Mouse (Mus musculus): ENCODE measurements around the gene Fap. TPM values are rescaled to one million over a fixed set of nuclear protein-coding genes. Genes with fewer than 3 reads are reported as not detected.
A peak's percentile ranks its signal among the peaks of the same experiment; 100 is the strongest.

Gene Fap
- polyA plus RNA-seq (2015; fragmentation: Nextera tagmentation; extraction: Ambion mirVana) = 3.1 and 3.6 TPM in 2 replicates

DNA sequence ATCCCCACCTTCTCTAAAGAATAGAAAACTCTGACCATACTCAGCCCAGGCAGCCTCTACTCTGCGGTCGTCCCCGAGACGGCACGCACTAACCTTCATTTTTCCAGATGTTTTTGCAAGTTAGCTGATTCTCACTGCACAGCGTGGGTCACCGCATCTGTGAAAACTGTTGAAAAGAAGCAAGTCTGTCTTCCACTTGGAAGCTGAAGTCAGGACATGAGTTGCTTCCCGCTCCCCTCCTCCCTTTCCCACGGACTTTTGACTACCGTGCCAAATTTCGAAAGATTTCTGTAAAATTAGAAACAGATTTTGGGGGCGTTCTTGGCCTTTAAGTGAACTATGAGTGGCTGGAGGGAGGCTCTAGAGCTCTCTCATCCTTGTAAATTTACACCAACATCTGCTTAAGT is at the start of gene Fap:
TSS of gene Fap (minus strand) at position 323 of the 407 bp plus-strand sequence.
- H3K27me3 ChIP-seq (ENCODE audit: control insufficient read depth, insufficient read depth, low read depth, low read length) = no peaks in the 10 kb centered on the region
- WGBS = 51% methylated on average over 12 of the region's 12 CpGs
- peak; percentile 41; the same call in 1 of the 2 replicates for ATAC-seq (ENCODE audit: low read depth)
- no peak within 1 kb of the TSS for H3K27ac ChIP-seq (ENCODE audit: low read length)
- no peaks in the 10 kb centered on the region for H3K4me1 ChIP-seq (replicated peaks; ENCODE audit: control insufficient read depth, insufficient read depth, low read length)
- H3K4me3 ChIP-seq (ENCODE audit: low read length) = peak within 1 kb of the TSS; percentile 5
- no peaks in the 10 kb centered on the region for H3K36me3 ChIP-seq (ENCODE audit: control insufficient read depth, insufficient read depth, low read length)
- no peak within 1 kb of the TSS for H3K9ac ChIP-seq (ENCODE audit: low read length)
- peak within 1 kb of the TSS; percentile 31 for H3K4me2 ChIP-seq (ENCODE audit: low read depth, low read length)
- no peaks in the 10 kb centered on the region for H3K9me3 ChIP-seq (ENCODE audit: control insufficient read depth, low read length)

DNA sequence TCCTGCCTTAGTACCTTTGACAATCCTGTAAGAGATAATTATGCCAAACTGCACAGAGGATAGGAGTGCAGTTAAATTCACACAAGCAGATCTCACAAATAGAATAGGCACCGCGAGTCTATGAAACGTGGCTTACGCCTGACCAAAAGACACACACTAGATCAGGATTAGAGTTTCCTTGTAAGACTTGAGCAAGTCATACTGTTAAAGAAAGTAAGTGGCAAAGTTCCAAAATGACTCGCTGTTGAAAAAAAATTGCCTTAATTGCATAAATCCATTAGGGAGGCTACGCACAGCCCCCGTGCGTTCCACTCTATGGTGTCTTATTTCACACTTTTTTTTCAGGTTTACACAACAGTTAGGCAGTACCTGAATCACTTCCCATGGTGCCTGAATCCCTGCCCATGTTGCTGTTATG is 49.2 kb upstream of the Fap start:
- no peak overlapping the region for H3K4me3 ChIP-seq (ENCODE audit: low read length)
- H3K27me3 ChIP-seq (ENCODE audit: control insufficient read depth, insufficient read depth, low read depth, low read length) = no peaks in the 10 kb centered on the region
- ATAC-seq (ENCODE audit: low read depth) = no peak
- no peak overlapping the region for H3K27ac ChIP-seq (ENCODE audit: low read length)
- whole genome bisulfite sequencing = 63% methylated on average over 8 of the region's 8 CpGs
- no peak overlapping the region for H3K4me2 ChIP-seq (ENCODE audit: low read depth, low read length)
- no peak overlapping the region for H3K9ac ChIP-seq (ENCODE audit: low read length)
- no peaks in the 10 kb centered on the region for H3K36me3 ChIP-seq (ENCODE audit: control insufficient read depth, insufficient read depth, low read length)
- H3K9me3 ChIP-seq (ENCODE audit: control insufficient read depth, low read length) = no peaks in the 10 kb centered on the region
- no peaks in the 10 kb centered on the region for H3K4me1 ChIP-seq (replicated peaks; ENCODE audit: control insufficient read depth, insufficient read depth, low read length)

DNA sequence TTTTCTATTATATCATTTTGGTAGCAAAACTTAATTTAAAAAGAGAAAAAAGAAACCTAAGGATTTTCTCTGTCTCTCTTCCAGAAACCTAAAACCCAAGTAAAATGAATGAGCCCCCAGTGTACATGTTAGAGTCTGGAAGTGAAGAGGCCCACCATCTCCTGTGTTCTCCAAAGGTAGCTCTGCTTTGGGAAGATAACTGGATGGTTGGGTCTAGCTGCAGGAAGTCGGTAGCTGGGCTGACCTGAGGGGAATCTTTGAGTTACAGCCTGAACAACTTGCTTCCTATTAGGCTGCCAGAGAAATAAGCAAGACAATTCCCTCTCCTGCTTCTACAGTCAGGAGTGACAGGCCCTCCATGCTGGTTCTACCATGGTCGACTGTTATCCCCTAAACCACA is 45.8 kb upstream of the Fap start:
- no peaks in the 10 kb centered on the region for H3K27me3 ChIP-seq (ENCODE audit: control insufficient read depth, insufficient read depth, low read depth, low read length)
- no peaks in the 10 kb centered on the region for H3K36me3 ChIP-seq (ENCODE audit: control insufficient read depth, insufficient read depth, low read length)
- 57% methylated on average over 2 of the region's 2 CpGs for whole genome bisulfite sequencing
- H3K27ac ChIP-seq (ENCODE audit: low read length) = no peak overlapping the region
- no peak overlapping the region for H3K9ac ChIP-seq (ENCODE audit: low read length)
- H3K4me1 ChIP-seq (replicated peaks; ENCODE audit: control insufficient read depth, insufficient read depth, low read length) = no peaks in the 10 kb centered on the region
- no peak for ATAC-seq (ENCODE audit: low read depth)
- no peak overlapping the region for H3K4me2 ChIP-seq (ENCODE audit: low read depth, low read length)
- H3K9me3 ChIP-seq (ENCODE audit: control insufficient read depth, low read length) = no peaks in the 10 kb centered on the region
- no peak overlapping the region for H3K4me3 ChIP-seq (ENCODE audit: low read length)

DNA sequence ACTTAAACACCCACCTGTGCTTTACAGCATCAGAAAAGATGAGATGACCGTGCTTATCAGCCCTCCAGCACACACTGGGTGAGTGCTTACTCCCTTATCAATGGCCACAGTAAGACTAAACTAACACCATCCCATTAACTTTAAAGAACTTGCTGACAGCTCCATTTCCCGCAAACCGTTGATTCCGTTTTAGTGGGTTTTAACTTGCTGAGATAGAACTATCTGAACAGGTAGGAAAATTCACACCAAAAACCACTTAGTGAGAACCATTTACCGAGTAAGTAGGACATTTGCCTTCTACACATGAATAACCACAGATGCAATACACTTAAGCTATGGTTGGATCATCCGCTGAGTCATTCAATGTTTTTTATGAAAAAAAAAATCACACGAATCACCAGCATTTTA is 45.1 kb upstream of the Fap start:
- 46% methylated on average over 7 of the region's 7 CpGs for WGBS
- H3K27ac ChIP-seq (ENCODE audit: low read length) = no peak overlapping the region
- no peak overlapping the region for H3K9ac ChIP-seq (ENCODE audit: low read length)
- no peak for ATAC-seq (ENCODE audit: low read depth)
- no peak overlapping the region for H3K4me3 ChIP-seq (ENCODE audit: low read length)
- H3K27me3 ChIP-seq (ENCODE audit: control insufficient read depth, insufficient read depth, low read depth, low read length) = no peaks in the 10 kb centered on the region
- H3K9me3 ChIP-seq (ENCODE audit: control insufficient read depth, low read length) = no peaks in the 10 kb centered on the region
- H3K4me1 ChIP-seq (replicated peaks; ENCODE audit: control insufficient read depth, insufficient read depth, low read length) = no peaks in the 10 kb centered on the region
- no peak overlapping the region for H3K4me2 ChIP-seq (ENCODE audit: low read depth, low read length)
- no peaks in the 10 kb centered on the region for H3K36me3 ChIP-seq (ENCODE audit: control insufficient read depth, insufficient read depth, low read length)

DNA sequence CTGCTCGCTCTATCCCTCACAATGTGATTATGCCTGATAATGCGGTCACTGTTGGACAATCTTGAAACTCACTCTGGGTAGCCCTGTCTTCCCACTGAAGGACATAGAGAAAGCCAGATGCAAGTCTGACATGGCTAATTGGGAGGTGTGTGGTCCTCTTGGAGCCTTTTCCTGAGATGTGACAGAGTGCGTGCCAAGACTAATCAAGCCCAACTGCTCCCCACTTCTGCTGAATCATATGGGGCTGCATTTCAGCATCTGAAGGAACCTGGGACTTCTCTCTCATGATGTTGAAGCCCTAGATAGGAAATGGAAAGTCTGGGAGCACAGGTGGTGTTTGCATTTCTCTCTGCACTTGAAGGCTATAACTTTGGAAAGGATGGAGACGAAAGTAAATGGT is 39.3 kb upstream of the Fap start:
- Histone ChIP-seq H3K9ac (ENCODE audit: low read length) (no peak overlapping the region), H3K36me3 (ENCODE audit: control insufficient read depth, insufficient read depth, low read length) (no peaks in the 10 kb centered on the region), H3K4me3 (ENCODE audit: low read length) (no peak overlapping the region), H3K4me2 (ENCODE audit: low read depth, low read length) (no peak overlapping the region), H3K27me3 (ENCODE audit: control insufficient read depth, insufficient read depth, low read depth, low read length) (no peaks in the 10 kb centered on the region), H3K4me1 (replicated peaks; ENCODE audit: control insufficient read depth, insufficient read depth, low read length) (no peaks in the 10 kb centered on the region), H3K9me3 (ENCODE audit: control insufficient read depth, low read length) (no peaks in the 10 kb centered on the region), H3K27ac (ENCODE audit: low read length) (no peak overlapping the region)
- 89% methylated on average over 4 of the region's 4 CpGs for WGBS
- ATAC-seq (ENCODE audit: low read depth) = no peak

DNA sequence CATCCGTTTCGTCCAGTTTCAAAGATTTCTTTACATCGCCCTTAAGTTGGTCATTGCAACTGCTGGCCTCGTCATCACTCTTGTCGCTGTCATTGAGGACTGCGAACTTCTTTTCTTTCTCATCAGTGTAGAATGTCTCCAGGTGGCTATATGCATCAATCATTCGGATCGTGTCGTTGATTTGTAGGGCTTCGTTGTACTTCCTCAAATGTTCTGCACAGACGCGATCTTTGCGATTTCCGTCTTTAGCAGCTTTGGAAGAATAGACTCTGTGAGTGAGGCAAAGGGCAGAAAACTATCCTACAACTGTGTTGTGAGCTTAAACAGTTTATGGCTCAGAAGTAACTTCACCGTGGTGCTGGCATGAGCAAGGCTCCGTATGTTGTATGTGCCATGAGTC is 32.3 kb upstream of the Fap start:
- H3K4me3 ChIP-seq (ENCODE audit: low read length) = no peak overlapping the region
- H3K4me2 ChIP-seq (ENCODE audit: low read depth, low read length) = no peak overlapping the region
- no peak for ATAC-seq (ENCODE audit: low read depth)
- WGBS = 80% methylated on average over 16 of the region's 16 CpGs
- no peak overlapping the region for H3K9ac ChIP-seq (ENCODE audit: low read length)
- no peaks in the 10 kb centered on the region for H3K9me3 ChIP-seq (ENCODE audit: control insufficient read depth, low read length)
- H3K27me3 ChIP-seq (ENCODE audit: control insufficient read depth, insufficient read depth, low read depth, low read length) = no peaks in the 10 kb centered on the region
- no peaks in the 10 kb centered on the region for H3K36me3 ChIP-seq (ENCODE audit: control insufficient read depth, insufficient read depth, low read length)
- H3K27ac ChIP-seq (ENCODE audit: low read length) = no peak overlapping the region
- no peaks in the 10 kb centered on the region for H3K4me1 ChIP-seq (replicated peaks; ENCODE audit: control insufficient read depth, insufficient read depth, low read length)

DNA sequence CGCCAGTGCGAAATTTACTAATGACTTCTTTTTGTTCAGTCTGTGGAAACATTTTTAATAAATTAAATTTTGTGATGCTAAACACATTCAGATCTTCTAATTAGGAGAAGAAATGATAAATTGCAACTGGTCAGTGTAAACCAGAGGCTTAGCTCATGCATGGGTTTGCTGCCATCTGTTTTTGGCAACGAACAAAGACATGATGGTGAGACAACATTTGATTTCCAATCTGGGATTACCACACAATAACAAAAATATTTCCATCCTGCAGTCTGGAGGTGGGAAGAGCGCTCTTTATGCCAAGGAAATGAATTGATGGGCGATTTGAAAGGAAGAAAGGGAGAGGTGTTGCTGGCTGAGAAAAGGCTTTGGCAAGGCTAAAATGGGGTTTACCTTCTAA is 29.7 kb upstream of the Fap start:
- ATAC-seq (ENCODE audit: low read depth) = no peak
- no peak overlapping the region for H3K4me3 ChIP-seq (ENCODE audit: low read length)
- no peaks in the 10 kb centered on the region for H3K4me1 ChIP-seq (replicated peaks; ENCODE audit: control insufficient read depth, insufficient read depth, low read length)
- no peak overlapping the region for H3K4me2 ChIP-seq (ENCODE audit: low read depth, low read length)
- no peak overlapping the region for H3K27ac ChIP-seq (ENCODE audit: low read length)
- H3K27me3 ChIP-seq (ENCODE audit: control insufficient read depth, insufficient read depth, low read depth, low read length) = no peaks in the 10 kb centered on the region
- 77% methylated on average over 5 of the region's 5 CpGs for WGBS
- H3K36me3 ChIP-seq (ENCODE audit: control insufficient read depth, insufficient read depth, low read length) = no peaks in the 10 kb centered on the region
- H3K9me3 ChIP-seq (ENCODE audit: control insufficient read depth, low read length) = no peaks in the 10 kb centered on the region
- H3K9ac ChIP-seq (ENCODE audit: low read length) = no peak overlapping the region

DNA sequence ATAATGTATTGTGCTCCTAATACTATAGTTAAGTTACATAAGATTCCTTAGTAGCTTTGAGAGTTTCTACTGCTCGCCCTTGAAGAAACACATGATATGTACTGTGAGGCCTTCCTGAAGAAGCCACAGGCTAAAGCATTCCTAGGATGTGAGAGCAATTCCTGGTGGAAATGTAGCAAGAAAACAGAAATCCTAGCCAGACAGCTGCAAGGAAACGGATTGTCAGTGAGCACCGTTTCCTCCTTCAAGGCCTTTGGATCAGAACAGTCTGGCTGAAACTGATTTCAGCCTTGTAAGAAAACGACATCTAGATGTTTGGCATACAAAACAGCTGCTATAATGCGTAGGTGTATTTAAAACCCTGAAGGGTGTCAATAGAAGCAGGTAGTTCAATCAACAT is 22.7 kb upstream of the Fap start:
- no peak for ATAC-seq (ENCODE audit: low read depth)
- Histone ChIP-seq H3K4me3 (ENCODE audit: low read length) (no peak overlapping the region), H3K9me3 (ENCODE audit: control insufficient read depth, low read length) (no peaks in the 10 kb centered on the region), H3K27me3 (ENCODE audit: control insufficient read depth, insufficient read depth, low read depth, low read length) (no peaks in the 10 kb centered on the region), H3K4me1 (replicated peaks; ENCODE audit: control insufficient read depth, insufficient read depth, low read length) (no peaks in the 10 kb centered on the region), H3K36me3 (ENCODE audit: control insufficient read depth, insufficient read depth, low read length) (no peaks in the 10 kb centered on the region), H3K27ac (ENCODE audit: low read length) (no peak overlapping the region), H3K9ac (ENCODE audit: low read length) (no peak overlapping the region), H3K4me2 (ENCODE audit: low read depth, low read length) (no peak overlapping the region)
- WGBS = 80% methylated on average over 5 of the region's 5 CpGs

DNA sequence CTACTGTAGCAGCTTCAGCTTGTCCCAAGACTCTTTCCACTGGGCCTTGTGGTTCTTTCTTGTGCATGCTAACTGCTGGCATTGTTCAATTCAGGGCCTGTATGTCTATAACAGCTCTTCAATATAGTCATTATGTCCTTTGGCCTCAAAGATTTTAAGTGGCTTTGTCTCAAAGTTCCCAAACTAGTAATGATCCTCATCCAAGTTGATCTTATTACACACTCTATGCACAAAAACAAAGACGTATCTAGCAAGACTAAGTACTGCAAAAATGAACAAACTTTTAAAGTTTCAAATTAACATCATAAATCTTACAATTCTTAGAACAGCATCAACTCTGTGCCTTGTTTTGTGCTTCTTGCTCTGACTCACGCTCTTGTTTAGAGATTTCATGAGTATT is 20.6 kb upstream of the Fap start:
- Histone ChIP-seq H3K9me3 (ENCODE audit: control insufficient read depth, low read length) (no peaks in the 10 kb centered on the region), H3K4me3 (ENCODE audit: low read length) (no peak overlapping the region), H3K4me1 (replicated peaks; ENCODE audit: control insufficient read depth, insufficient read depth, low read length) (no peaks in the 10 kb centered on the region), H3K27me3 (ENCODE audit: control insufficient read depth, insufficient read depth, low read depth, low read length) (no peaks in the 10 kb centered on the region), H3K36me3 (ENCODE audit: control insufficient read depth, insufficient read depth, low read length) (no peaks in the 10 kb centered on the region), H3K27ac (ENCODE audit: low read length) (no peak overlapping the region), H3K9ac (ENCODE audit: low read length) (no peak overlapping the region), H3K4me2 (ENCODE audit: low read depth, low read length) (no peak overlapping the region)
- WGBS = 74% methylated on average over 2 of the region's 2 CpGs
- ATAC-seq (ENCODE audit: low read depth) = no peak

DNA sequence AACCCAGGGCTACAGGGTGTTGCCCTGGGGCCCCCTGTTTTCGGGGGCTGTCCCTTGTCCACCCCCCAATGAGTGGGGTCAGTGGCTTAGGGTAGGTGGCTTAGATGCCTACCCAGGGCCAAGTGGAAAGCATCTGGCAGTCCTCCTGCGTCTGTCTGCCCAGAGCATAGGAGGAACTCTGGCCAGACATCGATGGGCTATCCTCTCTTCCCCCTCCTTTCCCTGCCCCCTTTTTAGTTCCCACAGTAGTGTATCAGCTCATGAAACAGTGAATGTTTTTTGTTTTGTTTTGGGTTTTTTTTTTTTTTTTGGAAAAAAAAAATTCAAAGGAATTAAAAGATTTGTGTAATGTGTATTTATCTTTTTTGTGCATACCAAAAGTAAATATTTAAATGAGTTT is 17.7 kb upstream of the Fap start:
- H3K4me3 ChIP-seq (ENCODE audit: low read length) = no peak overlapping the region
- no peak overlapping the region for H3K4me2 ChIP-seq (ENCODE audit: low read depth, low read length)
- no peak overlapping the region for H3K9ac ChIP-seq (ENCODE audit: low read length)
- no peaks in the 10 kb centered on the region for H3K27me3 ChIP-seq (ENCODE audit: control insufficient read depth, insufficient read depth, low read depth, low read length)
- no peaks in the 10 kb centered on the region for H3K36me3 ChIP-seq (ENCODE audit: control insufficient read depth, insufficient read depth, low read length)
- H3K9me3 ChIP-seq (ENCODE audit: control insufficient read depth, low read length) = no peaks in the 10 kb centered on the region
- H3K4me1 ChIP-seq (replicated peaks; ENCODE audit: control insufficient read depth, insufficient read depth, low read length) = no peaks in the 10 kb centered on the region
- H3K27ac ChIP-seq (ENCODE audit: low read length) = no peak overlapping the region
- peak; percentile 66; the same call in 1 of the 2 replicates for ATAC-seq (ENCODE audit: low read depth)
- 56% methylated on average over 3 of the region's 3 CpGs for WGBS
